Mouse (Mus musculus) heart, adult 2 months (tissue): ENCODE data around the gene Egr2.

ENCODE experiments used
- CTCF ChIP-seq: fragments of 200-600 bp; IDR thresholded peaks from 2 replicates; pipeline ENCODE4 v1.8.1; 2022; ENCODE audit warnings: antibody characterized with exemption, mild to moderate bottlenecking, moderate library complexity
- EP300 ChIP-seq: fragments of 200-500 bp; IDR thresholded peaks from 2 replicates; pipeline ENCODE4 v1.6.1; 2011; ENCODE audit warnings: low read depth, low read length, control low read depth; ENCODE audit not compliant: insufficient read depth

- TF ChIP-seq CTCF (no peak), EP300 (no peak)
Measured at GRCm38 (mm10) chr10:67579830-67580229, 44.6 kb downstream of the Egr2 start.
